Comparison of ENCODE assay signal across 9 mouse cellular contexts in genomic region chr7:24175337-24175711, GRCm38 (mm10). TPM values are rescaled to one million over a fixed set of nuclear protein-coding genes. Genes with fewer than 3 reads are reported as not detected.
DNase-seq lines count a peak whose midpoint lies in the region; ATAC-seq and TF ChIP-seq lines count a peak whose summit lies in the region.
"Had no signal": no experiment of that assay in that cellular context is flagged by ENCODE, and none has a peak within 500 bp of the region (broad histone marks: within the 10 kb centered on the region; RNA-seq: fewer than 3 reads in every experiment).

No protein-coding gene starts in this region.

- H3K36me3 ChIP-seq in lung, embryonic 16.5 days (ENCODE audit: control insufficient read depth, insufficient read depth, low read length) = no peaks in the 10 kb centered on the region
- no peaks in the 10 kb centered on the region for H3K36me3 ChIP-seq in forebrain, embryonic 12.5 days (replicated peaks)
- H3K36me3 ChIP-seq in limb, embryonic 11.5 days (ENCODE audit: control insufficient read depth, insufficient read depth, low read length) = no peaks in the 10 kb centered on the region
- no peaks in the 10 kb centered on the region for H3K36me3 ChIP-seq in neural tube, embryonic 15.5 days

- no peaks in the 10 kb centered on the region for H3K4me1 ChIP-seq in lung, embryonic 16.5 days (replicated peaks; ENCODE audit: control insufficient read depth, insufficient read depth, low read length)
- H3K4me1 ChIP-seq in lung, adult 2 months (ENCODE audit: control insufficient read depth, insufficient read depth, low read length) = no peaks in the 10 kb centered on the region
- peaks cover 3% of the 10 kb centered on the region; the same call in 1 of the 2 replicates for H3K4me1 ChIP-seq in forebrain, embryonic 12.5 days
- no peaks in the 10 kb centered on the region for H3K4me1 ChIP-seq in limb, embryonic 11.5 days (ENCODE audit: control insufficient read depth, insufficient read depth, low read length)
- H3K4me1 ChIP-seq in neural tube, embryonic 15.5 days = peaks cover 10% of the 10 kb centered on the region; the same call in 1 of the 2 replicates

- no peak for DNase-seq in lung, adult 2 months
- DNase-seq in limb, embryonic 11.5 days (ENCODE audit: low spot score) = no peak
- DNase-seq in layer of hippocampus, postnatal 36 days = no peak
- no peak for DNase-seq in spleen, adult 18-20 months
- DNase-seq in thymus, adult 18-20 months = no peak

- peak overlapping the region; percentile 80; the same call in 1 of the 2 replicates for H3K9ac ChIP-seq in lung, embryonic 16.5 days (ENCODE audit: low read length)
- H3K9ac ChIP-seq in forebrain, embryonic 12.5 days = peak overlapping the region; percentile 66; the same call in 1 of the 2 replicates
- H3K9ac ChIP-seq in limb, embryonic 11.5 days (ENCODE audit: low read length) = peak overlapping the region; percentile 79
- peak overlapping the region; percentile 48; the same call in 1 of the 2 replicates for H3K9ac ChIP-seq in neural tube, embryonic 15.5 days (replicated peaks)

- no peaks in the 10 kb centered on the region for H3K9me3 ChIP-seq in lung, embryonic 16.5 days (ENCODE audit: control insufficient read depth, low read length)
- H3K9me3 ChIP-seq in forebrain, embryonic 12.5 days = no peaks in the 10 kb centered on the region
- H3K9me3 ChIP-seq in limb, embryonic 11.5 days (ENCODE audit: control insufficient read depth, low read length) = no peaks in the 10 kb centered on the region; the same call in 1 of the 2 replicates
- no peaks in the 10 kb centered on the region for H3K9me3 ChIP-seq in neural tube, embryonic 15.5 days (replicated peaks)

- H3K27me3 ChIP-seq in lung, embryonic 16.5 days (ENCODE audit: control insufficient read depth, insufficient read depth, low read depth, low read length) = no peaks in the 10 kb centered on the region
- no peaks in the 10 kb centered on the region for H3K27me3 ChIP-seq in forebrain, embryonic 12.5 days
- H3K27me3 ChIP-seq in limb, embryonic 11.5 days (ENCODE audit: control insufficient read depth, insufficient read depth, low read length) = no peaks in the 10 kb centered on the region
- H3K27me3 ChIP-seq in neural tube, embryonic 15.5 days (replicated peaks) = no peaks in the 10 kb centered on the region

- TF ChIP-seq POLR2A in lung, adult 2 months (IDR thresholded peaks at IDR 0.05; ENCODE audit: borderline replicate concordance, extremely low read depth, low read depth, low read length) = no peak

- H3K4me3 ChIP-seq in lung, embryonic 16.5 days (ENCODE audit: low read length) = peak overlapping the region; percentile 72
- no peak overlapping the region for H3K4me3 ChIP-seq in lung, adult 2 months (replicated peaks; ENCODE audit: extremely low read depth, low read depth, low read length)
- peak overlapping the region; percentile 58 for H3K4me3 ChIP-seq in forebrain, embryonic 12.5 days (replicated peaks)
- peak overlapping the region; percentile 48 for H3K4me3 ChIP-seq in limb, embryonic 11.5 days (ENCODE audit: low read depth, low read length)
- H3K4me3 ChIP-seq in neural tube, embryonic 15.5 days (replicated peaks) = peak overlapping the region; percentile 59
- H3K4me3 ChIP-seq: myocyte had no signal

- 51% methylated on average over 6 of the region's 6 CpGs for WGBS in lung, embryonic 16.5 days
- WGBS in lung, adult 2 months = 42% methylated on average over 6 of the region's 6 CpGs
- WGBS in forebrain, embryonic 12.5 days = 58% methylated on average over 6 of the region's 6 CpGs
- WGBS in limb, embryonic 11.5 days = 61% methylated on average over 6 of the region's 6 CpGs
- 58% methylated on average over 6 of the region's 6 CpGs for WGBS in neural tube, embryonic 15.5 days

- ATAC-seq in lung, embryonic 16.5 days (ENCODE audit: low read depth) = 0 out of 2 replicates have a peak, but pooled peaks have one; percentile 8
- peak; percentile 36; the same call in 1 of the 2 replicates for ATAC-seq in forebrain, embryonic 12.5 days (ENCODE audit: low FRiP score)
- ATAC-seq in limb, embryonic 11.5 days (ENCODE audit: insufficient number of reproducible peaks, low FRiP score, low TSS enrichment, low read depth) = no peak
- ATAC-seq in neural tube, embryonic 15.5 days (ENCODE audit: low FRiP score) = peak; percentile 46; the same call in 1 of the 2 replicates

- TF ChIP-seq CTCF in lung, adult 2 months (IDR thresholded peaks at IDR 0.05; ENCODE audit: insufficient read depth, low read length) = no peak

- H3K27ac ChIP-seq in lung, embryonic 16.5 days (ENCODE audit: low read length) = no peak overlapping the region
- H3K27ac ChIP-seq in forebrain, embryonic 12.5 days = no peak overlapping the region
- no peak overlapping the region for H3K27ac ChIP-seq in limb, embryonic 11.5 days (replicated peaks; ENCODE audit: low read depth, low read length)
- peak overlapping the region; percentile 79 for H3K27ac ChIP-seq in neural tube, embryonic 15.5 days (replicated peaks)

- peak overlapping the region; percentile 52 for H3K4me2 ChIP-seq in lung, embryonic 16.5 days (ENCODE audit: low read depth, low read length)
- peak overlapping the region; percentile 56 for H3K4me2 ChIP-seq in forebrain, embryonic 12.5 days
- peak overlapping the region; percentile 46 for H3K4me2 ChIP-seq in limb, embryonic 11.5 days (ENCODE audit: low read depth, severe bottlenecking)
- H3K4me2 ChIP-seq in neural tube, embryonic 15.5 days = peak overlapping the region; percentile 60

RNA-seq across cellular contexts. Expression of gene Zfp114, which starts 0.5 kb away (rescaled TPM):
- polyA plus RNA-seq in lung, embryonic 16.5 days (2015; fragmentation: Nextera tagmentation; extraction: Ambion mirVana) = 6.1 and 6.9 TPM in 2 replicates
- polyA plus RNA-seq in lung, adult 2 months (2012; rRNA removed) = 0.12 and 0.22 TPM in 2 replicates
- 6.1 and 7.7 TPM in 2 replicates for polyA plus RNA-seq in forebrain, embryonic 12.5 days (2016; fragmentation: Nextera tagmentation; extraction: Ambion mirVana)
- polyA plus RNA-seq in limb, embryonic 11.5 days (2014; fragmentation: Nextera tagmentation; extraction: Ambion mirVana) = 5.3 and 5.9 TPM in 2 replicates
- polyA plus RNA-seq in neural tube, embryonic 15.5 days (2015; fragmentation: Nextera tagmentation; extraction: Ambion mirVana) = 5.3 and 6.2 TPM in 2 replicates
- 1 to 10 TPM; 3.3 to 3.9 TPM for total RNA-seq in layer of hippocampus, postnatal 36 days (2021)
- polyA plus RNA-seq: myocyte had no signal

RNA-seq across cellular contexts. Expression of gene Zfp111, which starts 35.9 kb away (rescaled TPM):
- 11.8 and 12.8 TPM in 2 replicates for polyA plus RNA-seq in lung, embryonic 16.5 days (2015; fragmentation: Nextera tagmentation; extraction: Ambion mirVana)
- polyA plus RNA-seq in lung, adult 2 months (2012; rRNA removed) = 2.0 and 2.4 TPM in 2 replicates
- 10.7 and 11.9 TPM in 2 replicates for polyA plus RNA-seq in forebrain, embryonic 12.5 days (2016; fragmentation: Nextera tagmentation; extraction: Ambion mirVana)
- 12.8 and 14.2 TPM in 2 replicates for polyA plus RNA-seq in limb, embryonic 11.5 days (2014; fragmentation: Nextera tagmentation; extraction: Ambion mirVana)
- polyA plus RNA-seq in neural tube, embryonic 15.5 days (2015; fragmentation: Nextera tagmentation; extraction: Ambion mirVana) = 5.1 and 5.9 TPM in 2 replicates
- 10 to 100 TPM; 13.7 to 14.7 TPM for total RNA-seq in layer of hippocampus, postnatal 36 days (2021)

RNA-seq across cellular contexts. Expression of gene Zfp235, which starts 41.4 kb away (rescaled TPM):
- 18.4 and 18.5 TPM in 2 replicates for polyA plus RNA-seq in lung, embryonic 16.5 days (2015; fragmentation: Nextera tagmentation; extraction: Ambion mirVana)
- polyA plus RNA-seq in lung, adult 2 months (2012; rRNA removed) = 4.8 and 7.5 TPM in 2 replicates
- 16.8 and 17.9 TPM in 2 replicates for polyA plus RNA-seq in forebrain, embryonic 12.5 days (2016; fragmentation: Nextera tagmentation; extraction: Ambion mirVana)
- polyA plus RNA-seq in limb, embryonic 11.5 days (2014; fragmentation: Nextera tagmentation; extraction: Ambion mirVana) = 18.4 and 18.5 TPM in 2 replicates
- 24.4 and 24.7 TPM in 2 replicates for polyA plus RNA-seq in neural tube, embryonic 15.5 days (2015; fragmentation: Nextera tagmentation; extraction: Ambion mirVana)
- 10 to 100 TPM; 22.0 to 23.0 TPM for total RNA-seq in layer of hippocampus, postnatal 36 days (2021)
